Mouse (Mus musculus) bone marrow, adult 2 months (tissue): Measurements from ENCODE around the gene Mdfic.

ENCODE experiments used
- CTCF ChIP-seq: fragments of 200-500 bp; IDR thresholded peaks from 2 replicates; pipeline ENCODE4 v1.5.1; 2011; ENCODE audit warnings: low read length, control low read depth; ENCODE audit not compliant: control insufficient read depth, insufficient read depth
- POLR2A ChIP-seq: fragments of 200-500 bp; IDR thresholded peaks from 2 replicates; pipeline ENCODE4 v1.6.1; 2011; ENCODE audit warnings: low read depth, mild to moderate bottlenecking, control low read depth, low read length, borderline replicate concordance; ENCODE audit not compliant: control insufficient read depth

GRCm38 (mm10) chr6:15751375-15751774 lies 30.9 kb downstream of the Mdfic start:
- TF ChIP-seq CTCF (no peak), POLR2A (no peak)
